In genomic region chr14:25494778-25495177, GRCm38 (mm10) we compare ENCODE assay signal across 19 mouse cellular contexts. TPM values are rescaled to one million over a fixed set of nuclear protein-coding genes. Genes with fewer than 3 reads are reported as not detected.
DNase-seq lines count a peak whose midpoint lies in the region; ATAC-seq lines count a peak whose summit lies in the region.
"Had no signal": no experiment of that assay in that cellular context is flagged by ENCODE, and none has a peak within 500 bp of the region (broad histone marks: within the 10 kb centered on the region; RNA-seq: fewer than 3 reads in every experiment).

No protein-coding gene starts in this region.

- no peak for DNase-seq in forebrain, embryonic 14.5 days (ENCODE audit: low spot score)
- DNase-seq in midbrain, embryonic 10.5 days (ENCODE audit: low spot score): no peak
- DNase-seq in embryo, embryonic 11 days: no peak
- DNase-seq: adrenal gland, adult 2 months; cerebellum, adult 8-10 months; gastrocnemius, postnatal 36 days; heart, postnatal 4 days; kidney, postnatal 14 days; layer of hippocampus, adult 9-11 months; lung, postnatal 14 days; right cerebral cortex, adult 18-20 months; thymus, postnatal 36 days had no signal

- H3K36me3 ChIP-seq in forebrain, embryonic 14.5 days (ENCODE audit: control insufficient read depth, insufficient read depth, low read length): no peaks in the 10 kb centered on the region
- H3K36me3 ChIP-seq in forebrain, embryonic 16.5 days (ENCODE audit: control insufficient read depth, insufficient read depth): no peaks in the 10 kb centered on the region
- H3K36me3 ChIP-seq in midbrain, embryonic 12.5 days: 0 out of 2 replicates have a peak, but pooled peaks cover 5% of the 10 kb centered on the region
- peaks cover 5% of the 10 kb centered on the region; the same call in 1 of the 2 replicates for H3K36me3 ChIP-seq in midbrain, embryonic 10.5 days
- H3K36me3 ChIP-seq: heart, embryonic 13.5 days had no signal

- no peaks in the 10 kb centered on the region for H3K9me3 ChIP-seq in forebrain, embryonic 14.5 days (replicated peaks; ENCODE audit: control insufficient read depth, low read length)
- no peaks in the 10 kb centered on the region for H3K9me3 ChIP-seq in forebrain, embryonic 16.5 days (ENCODE audit: control insufficient read depth, low read length)
- H3K9me3 ChIP-seq in midbrain, embryonic 12.5 days: no peaks in the 10 kb centered on the region
- H3K9me3 ChIP-seq in midbrain, embryonic 10.5 days (replicated peaks): no peaks in the 10 kb centered on the region
- H3K9me3 ChIP-seq: heart, embryonic 13.5 days had no signal

- H3K27me3 ChIP-seq in forebrain, embryonic 14.5 days (replicated peaks; ENCODE audit: control insufficient read depth, insufficient read depth, low read length): no peaks in the 10 kb centered on the region
- H3K27me3 ChIP-seq in forebrain, embryonic 16.5 days (replicated peaks; ENCODE audit: control insufficient read depth, insufficient read depth, low read length): no peaks in the 10 kb centered on the region
- H3K27me3 ChIP-seq in midbrain, embryonic 12.5 days: no peaks in the 10 kb centered on the region
- no peaks in the 10 kb centered on the region for H3K27me3 ChIP-seq in midbrain, embryonic 10.5 days (ENCODE audit: low read depth, poor library complexity, severe bottlenecking)
- H3K27me3 ChIP-seq: heart, embryonic 13.5 days had no signal

- no peak overlapping the region for H3K9ac ChIP-seq in forebrain, embryonic 14.5 days (ENCODE audit: low read length)
- no peak overlapping the region for H3K9ac ChIP-seq in forebrain, embryonic 16.5 days (replicated peaks; ENCODE audit: low read depth, low read length)
- H3K9ac ChIP-seq in midbrain, embryonic 12.5 days (replicated peaks): no peak overlapping the region

- H3K4me3 ChIP-seq in forebrain, embryonic 14.5 days (ENCODE audit: low read depth, low read length): no peak overlapping the region
- H3K4me3 ChIP-seq in forebrain, embryonic 16.5 days (replicated peaks; ENCODE audit: low read length): no peak overlapping the region
- H3K4me3 ChIP-seq in midbrain, embryonic 12.5 days: no peak overlapping the region
- no peak overlapping the region for H3K4me3 ChIP-seq in midbrain, embryonic 10.5 days
- H3K4me3 ChIP-seq: erythroblast, embryonic 14.5 days; heart, embryonic 13.5 days had no signal

- ATAC-seq in forebrain, embryonic 14.5 days: no peak
- no peak for ATAC-seq in forebrain, embryonic 16.5 days
- no peak for ATAC-seq in midbrain, embryonic 12.5 days (ENCODE audit: low FRiP score, low read depth)
- ATAC-seq in erythroblast, adult 5-6 weeks (replicated peaks; ENCODE audit: low FRiP score, poor library complexity, severe bottlenecking): peak; percentile 68
- ATAC-seq in megakaryocyte progenitor cell, adult 5-6 weeks (replicated peaks; ENCODE audit: poor library complexity): peak; percentile 47
- ATAC-seq: intestine, embryonic 16.5 days had no signal

- peaks cover 75% of the 10 kb centered on the region for H3K4me1 ChIP-seq in forebrain, embryonic 14.5 days (ENCODE audit: control insufficient read depth, insufficient read depth, low read length)
- H3K4me1 ChIP-seq in forebrain, embryonic 16.5 days (replicated peaks; ENCODE audit: control insufficient read depth, insufficient read depth, low read length): peaks cover 76% of the 10 kb centered on the region
- H3K4me1 ChIP-seq in midbrain, embryonic 12.5 days: peaks cover 94% of the 10 kb centered on the region
- H3K4me1 ChIP-seq in midbrain, embryonic 10.5 days: peaks cover 99% of the 10 kb centered on the region

- H3K27ac ChIP-seq in forebrain, embryonic 14.5 days (ENCODE audit: low read depth, low read length): peak overlapping the region; percentile 87; the same call in 1 of the 2 replicates
- H3K27ac ChIP-seq in forebrain, embryonic 16.5 days (ENCODE audit: low read length): no peak overlapping the region
- H3K27ac ChIP-seq in midbrain, embryonic 12.5 days (replicated peaks): peak overlapping the region; percentile 40; the same call in 1 of the 2 replicates
- H3K27ac ChIP-seq in midbrain, embryonic 10.5 days (replicated peaks): no peak overlapping the region
- H3K27ac ChIP-seq: heart, embryonic 13.5 days had no signal

- no peak overlapping the region for H3K4me2 ChIP-seq in forebrain, embryonic 14.5 days (ENCODE audit: low read length)
- no peak overlapping the region for H3K4me2 ChIP-seq in forebrain, embryonic 16.5 days (ENCODE audit: low read length)
- no peak overlapping the region for H3K4me2 ChIP-seq in midbrain, embryonic 12.5 days (replicated peaks)
- H3K4me2 ChIP-seq: heart, embryonic 13.5 days had no signal

- WGBS in forebrain, embryonic 14.5 days: 90% methylated on average over 3 of the region's 3 CpGs
- 88% methylated on average over 3 of the region's 3 CpGs for WGBS in forebrain, embryonic 16.5 days
- 84% methylated on average over 3 of the region's 3 CpGs for WGBS in midbrain, embryonic 12.5 days
- WGBS in midbrain, embryonic 10.5 days: 83% methylated on average over 3 of the region's 3 CpGs

RNA-seq across cellular contexts. Expression of gene Zmiz1, which starts 35.8 kb away (rescaled TPM):
- polyA plus RNA-seq in forebrain, embryonic 14.5 days (2014; fragmentation: Nextera tagmentation; extraction: Ambion mirVana): 37.0 and 43.8 TPM in 2 replicates
- 52.6 and 56.6 TPM in 2 replicates for polyA plus RNA-seq in forebrain, embryonic 16.5 days (2015; fragmentation: Nextera tagmentation; extraction: Ambion mirVana)
- polyA plus RNA-seq in midbrain, embryonic 12.5 days (2016; fragmentation: Nextera tagmentation; extraction: Ambion mirVana): 79.4 and 82.5 TPM in 2 replicates
- polyA plus RNA-seq in midbrain, embryonic 10.5 days (2016; fragmentation: Nextera tagmentation; extraction: Ambion mirVana): 42.2 and 55.8 TPM in 2 replicates
- total RNA-seq in erythroblast, adult 5-6 weeks (2015; ENCODE audit: low replicate concordance): 20.6 and 25.3 TPM in 2 replicates
- 1.4 and 12.3 TPM in 2 replicates for total RNA-seq in erythroblast, adult 5-6 weeks (2017; ENCODE audit: low replicate concordance)
- total RNA-seq in megakaryocyte progenitor cell, adult 5-6 weeks (2015): 70.0 and 79.1 TPM in 2 replicates
- total RNA-seq in megakaryocyte progenitor cell, adult 5-6 weeks (2017): 8.2 and 9.3 TPM in 2 replicates

Comparison
In these comparisons a context has a peak if more than half of its experiments do, and no peak if none do; other contexts are left out.
1. H3K27ac ChIP-seq: peak in forebrain, embryonic 14.5 days (single experiment) and midbrain, embryonic 12.5 days (single experiment); none in forebrain, embryonic 16.5 days (single experiment) and midbrain, embryonic 10.5 days (single experiment).
2. ATAC-seq: peak in erythroblast, adult 5-6 weeks (single experiment) and megakaryocyte progenitor cell, adult 5-6 weeks (single experiment); none in forebrain, embryonic 14.5 days (single experiment), forebrain, embryonic 16.5 days (single experiment) and midbrain, embryonic 12.5 days (single experiment).